Mouse (Mus musculus): ENCODE measurements around the gene Ezr. TPM values are rescaled to one million over a fixed set of nuclear protein-coding genes. Genes with fewer than 3 reads are reported as not detected.

The Ezr gene
- polyA plus RNA-seq, 1 experiment: 35.9 TPM

- peak overlapping the region; percentile 46 for H3K4me3 ChIP-seq
- no peaks in the 10 kb centered on the region for H3K79me2 ChIP-seq (ENCODE audit: control insufficient read depth, insufficient read depth)
- H3K36me3 ChIP-seq (ENCODE audit: control insufficient read depth, insufficient read depth): no peaks in the 10 kb centered on the region
- no peaks in the 10 kb centered on the region for H3K27me3 ChIP-seq (ENCODE audit: control insufficient read depth, insufficient read depth, insufficient read length)
- peak overlapping the region; percentile 12 for H3ac ChIP-seq (ENCODE audit: control insufficient read depth, insufficient read length)
- TF ChIP-seq CEBPB (IDR thresholded peaks at IDR 0.05; ENCODE audit: insufficient read depth, poor library complexity, severe bottlenecking) (no peak), SRF (IDR thresholded peaks at IDR 0.05; ENCODE audit: control insufficient read depth, insufficient read length, low read depth) (no peak), USF1 (IDR thresholded peaks at IDR 0.05; ENCODE audit: low read depth) (peak; percentile 79)
- peak overlapping the region; percentile 83 for H3K4me2 ChIP-seq (ENCODE audit: low read depth)
Observed at GRCm38 (mm10) chr17:6827159-6827733, 44.7 kb upstream of the Ezr start.

DNA sequence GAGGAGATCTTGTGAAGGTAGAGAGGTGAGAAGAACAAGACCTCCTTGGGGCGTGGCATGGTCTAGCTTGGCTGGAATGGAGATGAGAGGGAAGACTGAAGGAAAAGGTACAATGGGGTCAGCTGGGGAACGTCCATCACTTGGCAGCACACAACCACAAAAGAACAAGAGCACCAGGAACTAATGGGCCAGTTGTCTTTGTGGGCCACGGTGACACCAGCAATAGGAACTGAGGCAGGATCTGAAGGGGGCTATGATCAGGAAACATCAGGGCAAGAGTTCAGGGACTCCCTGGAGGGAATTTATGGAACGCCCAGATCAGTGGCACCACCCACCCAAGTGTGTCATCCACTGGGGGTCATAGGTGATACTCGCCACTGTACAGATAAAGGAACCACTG is 34.2 kb upstream of the Ezr start:
- H3K4me2 ChIP-seq (ENCODE audit: low read depth): no peak overlapping the region
- TF ChIP-seq CEBPB (IDR thresholded peaks at IDR 0.05; ENCODE audit: insufficient read depth, poor library complexity, severe bottlenecking) (no peak), MYOD1 (IDR thresholded peaks at IDR 0.05; ENCODE audit: control insufficient read depth in 1 of 3, insufficient read length in 2 of 3, low read depth in 2 of 3) (no peak), REST (IDR thresholded peaks at IDR 0.05; ENCODE audit: insufficient read depth, insufficient read length) (no peak), TCF12 (IDR thresholded peaks at IDR 0.05; ENCODE audit: insufficient read depth, poor library complexity, severe bottlenecking) (no peak), USF1 (IDR thresholded peaks at IDR 0.05; ENCODE audit: low read depth) (no peak)
- H3K27me3 ChIP-seq (ENCODE audit: control insufficient read depth, insufficient read depth, insufficient read length): no peaks in the 10 kb centered on the region
- H3ac ChIP-seq (ENCODE audit: control insufficient read depth, insufficient read length): no peak overlapping the region
- H3K4me3 ChIP-seq: no peak overlapping the region
- H3K36me3 ChIP-seq (ENCODE audit: control insufficient read depth, insufficient read depth): no peaks in the 10 kb centered on the region
- H3K79me2 ChIP-seq (ENCODE audit: control insufficient read depth, insufficient read depth): no peaks in the 10 kb centered on the region

- no peaks in the 10 kb centered on the region for H3K79me2 ChIP-seq (ENCODE audit: control insufficient read depth, insufficient read depth)
- no peaks in the 10 kb centered on the region for H3K36me3 ChIP-seq (ENCODE audit: control insufficient read depth, insufficient read depth)
- no peak overlapping the region for H3ac ChIP-seq (ENCODE audit: control insufficient read depth, insufficient read length)
- TF ChIP-seq POLR2AphosphoS2 (IDR thresholded peaks at IDR 0.05; ENCODE audit: insufficient read length, low read depth): no peak
- H3K27me3 ChIP-seq (ENCODE audit: control insufficient read depth, insufficient read depth, insufficient read length): no peaks in the 10 kb centered on the region
- H3K4me3 ChIP-seq: no peak overlapping the region
- no peak overlapping the region for H3K4me2 ChIP-seq (ENCODE audit: low read depth)
Observed at GRCm38 (mm10) chr17:6816151-6816550, 33.6 kb upstream of the Ezr start.

DNA sequence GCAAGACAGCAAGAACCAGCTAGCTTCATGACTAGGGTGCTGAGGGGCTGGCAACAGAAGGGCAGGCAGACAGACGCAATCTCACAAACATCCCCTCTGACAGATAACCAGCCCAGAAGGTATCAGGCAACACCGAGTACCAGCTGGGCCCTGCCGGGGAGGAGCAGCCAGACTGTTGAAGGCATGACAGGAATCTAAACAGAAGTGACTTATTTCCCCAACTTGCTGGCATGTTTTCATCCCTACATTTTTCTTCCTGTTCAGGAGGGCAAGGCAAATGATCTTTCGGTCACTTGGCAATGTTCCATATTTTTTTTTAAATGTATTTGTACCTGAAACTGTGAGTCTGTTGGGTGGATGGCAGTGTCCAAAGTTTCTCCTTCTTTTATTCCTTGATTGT is 32.1 kb upstream of the Ezr start:
- H3K4me3 ChIP-seq: no peak overlapping the region

DNA sequence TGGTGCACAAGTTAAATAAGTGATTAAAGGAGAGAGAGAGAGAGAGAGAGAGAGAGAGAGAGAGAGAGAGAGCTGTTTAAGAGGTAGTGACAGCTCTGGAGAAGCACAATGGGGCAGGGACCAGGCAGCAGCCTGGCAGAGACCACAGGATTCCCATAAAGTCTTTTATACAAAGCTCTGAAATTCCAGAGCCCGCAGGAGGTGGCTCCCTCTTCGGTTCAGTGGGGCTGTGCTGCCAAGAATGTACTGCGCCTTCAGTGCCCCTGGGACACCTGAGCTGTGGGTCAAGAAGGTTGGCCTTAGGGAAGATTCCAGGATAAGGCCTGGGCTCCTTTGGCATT is 30.2 kb upstream of the Ezr start:
- H3ac ChIP-seq (ENCODE audit: control insufficient read depth, insufficient read length): no peak overlapping the region
- H3K4me3 ChIP-seq: no peak overlapping the region
- no peaks in the 10 kb centered on the region for H3K79me2 ChIP-seq (ENCODE audit: control insufficient read depth, insufficient read depth)
- no peaks in the 10 kb centered on the region for H3K27me3 ChIP-seq (ENCODE audit: control insufficient read depth, insufficient read depth, insufficient read length)
- H3K36me3 ChIP-seq (ENCODE audit: control insufficient read depth, insufficient read depth): no peaks in the 10 kb centered on the region
- no peak overlapping the region for H3K4me2 ChIP-seq (ENCODE audit: low read depth)
- TF ChIP-seq TCF12 (IDR thresholded peaks at IDR 0.05; ENCODE audit: insufficient read depth, poor library complexity, severe bottlenecking) (no peak), USF1 (IDR thresholded peaks at IDR 0.05; ENCODE audit: low read depth) (no peak), MYOD1 (IDR thresholded peaks at IDR 0.05; ENCODE audit: control insufficient read depth in 1 of 3, insufficient read length in 2 of 3, low read depth in 2 of 3) (no peak), MAX (IDR thresholded peaks at IDR 0.05; ENCODE audit: low read depth) (no peak), E2F4 (IDR thresholded peaks at IDR 0.05; ENCODE audit: insufficient read depth) (no peak)

More for the DNA sequence above, 32.1 kb upstream of the Ezr start:
- Histone ChIP-seq H3K27me3 (ENCODE audit: control insufficient read depth, insufficient read depth, insufficient read length) (no peaks in the 10 kb centered on the region), H3K36me3 (ENCODE audit: control insufficient read depth, insufficient read depth) (no peaks in the 10 kb centered on the region), H3ac (ENCODE audit: control insufficient read depth, insufficient read length) (no peak overlapping the region), H3K4me2 (ENCODE audit: low read depth) (no peak overlapping the region), H3K79me2 (ENCODE audit: control insufficient read depth, insufficient read depth) (no peaks in the 10 kb centered on the region)
- no peak for TF ChIP-seq TCF3 (IDR thresholded peaks at IDR 0.05; ENCODE audit: insufficient read length, low read depth)
- no peak for TF ChIP-seq MAX (IDR thresholded peaks at IDR 0.05; ENCODE audit: low read depth)
- TF ChIP-seq REST (IDR thresholded peaks at IDR 0.05; ENCODE audit: insufficient read depth, insufficient read length): no peak
- no peak for TF ChIP-seq POLR2A (IDR thresholded peaks at IDR 0.05; ENCODE audit: insufficient read length, low read depth)
- no peak for TF ChIP-seq MYOD1 (IDR thresholded peaks at IDR 0.05; ENCODE audit: control insufficient read depth in 1 of 3, insufficient read length in 2 of 3, low read depth in 2 of 3)
- TF ChIP-seq SRF (IDR thresholded peaks at IDR 0.05; ENCODE audit: control insufficient read depth, insufficient read length, low read depth): no peak

- no peak overlapping the region for H3K4me2 ChIP-seq (ENCODE audit: low read depth)
- H3K36me3 ChIP-seq (ENCODE audit: control insufficient read depth, insufficient read depth): no peaks in the 10 kb centered on the region
- no peak for TF ChIP-seq TCF12 (IDR thresholded peaks at IDR 0.05; ENCODE audit: insufficient read depth, poor library complexity, severe bottlenecking)
- no peak for TF ChIP-seq REST (IDR thresholded peaks at IDR 0.05; ENCODE audit: insufficient read depth, insufficient read length)
- TF ChIP-seq USF1 (IDR thresholded peaks at IDR 0.05; ENCODE audit: low read depth): no peak
- no peak for TF ChIP-seq POLR2AphosphoS2 (IDR thresholded peaks at IDR 0.05; ENCODE audit: insufficient read length, low read depth)
- TF ChIP-seq MYOD1 (IDR thresholded peaks at IDR 0.05; ENCODE audit: control insufficient read depth in 1 of 3, insufficient read length in 2 of 3, low read depth in 2 of 3): no peak
- TF ChIP-seq CEBPB (IDR thresholded peaks at IDR 0.05; ENCODE audit: insufficient read depth, poor library complexity, severe bottlenecking): no peak
- TF ChIP-seq SRF (IDR thresholded peaks at IDR 0.05; ENCODE audit: control insufficient read depth, insufficient read length, low read depth): no peak
- no peak for TF ChIP-seq POLR2A (IDR thresholded peaks at IDR 0.05; ENCODE audit: insufficient read length, low read depth)
- no peak for TF ChIP-seq MAX (IDR thresholded peaks at IDR 0.05; ENCODE audit: low read depth)
- TF ChIP-seq E2F4 (IDR thresholded peaks at IDR 0.05; ENCODE audit: insufficient read depth): no peak
- no peak for TF ChIP-seq MYOG (IDR thresholded peaks at IDR 0.05; ENCODE audit: control insufficient read depth in 1 of 3, insufficient read depth in 1 of 3, insufficient read length in 2 of 3, low read depth in 2 of 3)
- no peak for TF ChIP-seq TCF3 (IDR thresholded peaks at IDR 0.05; ENCODE audit: insufficient read length, low read depth)
- H3K79me2 ChIP-seq (ENCODE audit: control insufficient read depth, insufficient read depth): no peaks in the 10 kb centered on the region
- no peak overlapping the region for H3ac ChIP-seq (ENCODE audit: control insufficient read depth, insufficient read length)
- no peak overlapping the region for H3K4me3 ChIP-seq
- no peaks in the 10 kb centered on the region for H3K27me3 ChIP-seq (ENCODE audit: control insufficient read depth, insufficient read depth, insufficient read length)
Observed at GRCm38 (mm10) chr17:6811931-6812850, 29.6 kb upstream of the Ezr start.
